Mouse (Mus musculus) cortical plate, adult 2 months (tissue): ENCODE data around the gene C130074G19Rik.
A peak's percentile ranks its signal among the peaks of the same experiment; 100 is the strongest.

Experiments
- CTCF ChIP-seq: fragments of 200-500 bp; IDR thresholded peaks from 2 replicates; pipeline ENCODE4 v1.5.1; 2011; ENCODE audit warnings: mild to moderate bottlenecking, control low read depth, low read length; ENCODE audit not compliant: insufficient read depth; ENCODE audit errors: extremely low read depth
- POLR2A ChIP-seq: fragments of 200-500 bp; IDR thresholded peaks from 2 replicates; pipeline ENCODE4 v1.6.1; 2011; ENCODE audit warnings: mild to moderate bottlenecking, low read length, control low read depth; ENCODE audit not compliant: insufficient read depth; ENCODE audit errors: extremely low read depth

- TF ChIP-seq CTCF, result peak; percentile 14; the same call in 1 of the 2 replicates
- no peak for TF ChIP-seq POLR2A
These were observed at the start of gene C130074G19Rik for GRCm38 (mm10) chr1:184882281-184883268.
